Mouse (Mus musculus) ES-E14 (cell line): ENCODE measurements at regions not wholly inside any gene's neighbourhood (a gene's known extent, or its start where the extent isn't known, plus 50 kb on each side); places are given as distances from the start of the nearest gene placed in this dataset.

Source experiments
- HCFC1 ChIP-seq: IDR thresholded peaks from 2 replicates; pipeline ENCODE4 v1.6.1; 2012; ENCODE audit warnings: low read length, inconsistent platforms, borderline replicate concordance; ENCODE audit not compliant: insufficient read depth
- MAFK ChIP-seq: IDR thresholded peaks from 2 replicates; pipeline ENCODE4 v1.6.1; 2014; ENCODE audit warnings: mild to moderate bottlenecking, low read depth, low read length, inconsistent platforms; ENCODE audit not compliant: insufficient read depth
- ZC3H11A ChIP-seq: IDR thresholded peaks from 2 replicates; pipeline ENCODE4 v1.6.1; 2012; ENCODE audit warnings: low read depth, mild to moderate bottlenecking, inconsistent platforms, low read length, borderline replicate concordance

DNA sequence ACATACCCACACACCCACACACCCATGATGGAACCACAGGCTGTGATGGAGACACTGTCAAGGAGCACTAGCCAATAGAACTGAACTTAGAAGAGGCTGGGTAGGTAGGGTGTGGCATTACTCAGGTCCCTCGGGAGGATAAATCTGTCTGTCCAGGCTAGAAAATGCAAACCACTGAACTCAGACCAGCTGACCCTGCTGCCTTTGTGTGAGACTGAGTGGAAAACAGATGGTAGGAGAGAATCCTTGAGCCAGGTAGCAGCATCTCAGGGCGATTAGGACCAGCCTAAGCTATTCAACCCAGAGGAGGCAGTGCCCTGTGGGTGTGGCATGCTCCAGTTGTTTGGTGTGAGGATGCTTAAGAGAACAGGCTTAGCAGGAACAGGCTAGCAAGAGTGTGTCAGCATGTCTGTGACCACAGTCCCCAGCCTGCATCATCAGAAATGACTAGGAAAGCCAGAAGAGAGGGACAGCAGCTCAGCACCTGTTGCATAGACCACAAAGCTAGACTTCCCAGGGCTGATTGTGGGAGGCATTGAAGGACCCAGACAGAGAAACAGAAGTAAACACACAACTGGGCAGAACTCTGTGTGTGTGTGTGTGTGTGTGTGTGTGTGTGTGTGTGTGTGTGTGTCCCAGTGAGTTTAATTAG, 103.2 kb upstream of the Sesn3 start:
- TF ChIP-seq MAFK (no peak), ZC3H11A (no peak), HCFC1 (no peak)
